Mouse (Mus musculus): ENCODE results near the gene Hoxc13.

Hoxc13 gene

GRCm38 (mm10) chr15:102921053-102922011, at the start of gene Hoxc13:
Gene Hoxc13, plus strand, starts transcription at chr15:102921103.
- DNase-seq (ENCODE audit: low read depth, low spot score) = no peak

DNA sequence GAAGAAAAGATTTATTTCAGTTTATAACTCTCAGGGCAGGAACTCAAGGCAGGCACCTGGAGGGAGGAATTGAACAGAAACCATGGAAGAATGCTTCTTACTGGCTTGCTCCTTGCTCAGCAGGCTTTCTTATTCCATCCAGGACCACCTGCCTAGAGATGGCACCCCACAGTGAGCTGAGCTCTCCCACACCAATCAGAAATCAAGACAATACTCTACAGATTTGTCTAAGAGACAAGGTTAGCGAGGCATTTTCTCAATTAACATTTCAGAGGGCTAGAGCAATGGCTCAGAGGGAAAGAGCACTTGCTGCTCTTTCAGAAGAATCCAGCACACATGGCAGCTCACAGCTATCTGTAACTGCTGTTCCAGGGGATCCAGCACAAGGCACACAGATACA, 35.1 kb upstream of the Hoxc13 start:
- DNase-seq (ENCODE audit: low read depth, low spot score) = no peak

- DNase-seq (ENCODE audit: low read depth, low spot score) = no peak
Observed at GRCm38 (mm10) chr15:102895115-102895514, 25.8 kb upstream of the Hoxc13 start.

DNA sequence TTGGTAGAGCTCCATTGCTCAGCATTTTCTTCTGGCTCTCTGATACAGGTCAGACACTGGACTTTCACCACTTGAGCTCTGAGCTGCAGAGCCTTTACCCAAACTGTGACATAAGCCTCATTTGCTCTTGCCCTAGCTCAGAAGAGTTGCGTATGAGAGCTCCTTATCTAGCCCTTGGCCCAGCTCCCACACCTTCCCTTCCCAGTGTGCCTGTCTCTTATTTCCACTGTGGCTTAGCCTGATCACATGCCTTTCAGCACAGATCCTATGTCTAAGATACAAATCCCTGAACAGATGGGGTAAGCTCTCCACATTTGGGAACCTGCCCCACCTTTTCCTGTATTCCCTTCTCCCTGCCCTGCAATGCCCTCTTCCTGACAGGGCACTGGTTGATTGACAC, 16.0 kb upstream of the Hoxc13 start:
- DNase-seq (ENCODE audit: low read depth, low spot score) = no peak

GRCm38 (mm10) chr15:102909536-102909935, 11.4 kb upstream of the Hoxc13 start:
- no peak for DNase-seq (ENCODE audit: low read depth, low spot score)

GRCm38 (mm10) chr15:102910038-102910437, 10.9 kb upstream of the Hoxc13 start:
- no peak for DNase-seq (ENCODE audit: low read depth, low spot score)

DNA sequence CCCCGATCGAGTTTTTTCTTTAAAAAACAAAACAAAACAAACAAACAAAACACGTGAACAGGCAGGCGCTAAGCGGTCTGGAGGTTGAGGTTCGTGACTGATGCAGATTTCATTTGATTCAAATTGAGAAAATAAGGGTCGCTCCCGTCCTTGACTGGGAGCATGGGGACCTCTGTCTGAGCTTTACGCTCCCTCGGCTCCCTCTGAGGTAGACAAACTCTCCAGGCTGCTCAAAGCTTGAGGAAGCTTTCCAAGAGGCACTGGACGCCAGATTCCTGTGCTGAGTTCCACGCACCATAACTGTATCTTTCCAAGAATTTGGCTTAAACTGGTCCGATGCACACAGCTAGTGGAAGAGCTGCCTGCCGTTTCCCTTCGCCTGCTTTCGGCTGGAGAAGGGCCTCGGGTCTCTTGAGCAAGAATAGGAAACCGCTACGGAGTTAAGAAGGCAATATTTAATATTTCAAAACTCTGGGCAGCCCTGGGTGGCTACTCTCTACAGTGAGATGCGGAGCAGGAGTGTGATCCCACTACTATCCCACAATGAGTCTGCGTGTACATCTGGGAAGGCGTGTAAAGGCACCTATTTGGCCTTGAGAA, 10.3 kb upstream of the Hoxc13 start:
- no peak for DNase-seq (ENCODE audit: low read depth, low spot score)

- no peak for DNase-seq (ENCODE audit: low read depth, low spot score)
Observed at GRCm38 (mm10) chr15:102913038-102913585, 7.8 kb upstream of the Hoxc13 start.

DNA sequence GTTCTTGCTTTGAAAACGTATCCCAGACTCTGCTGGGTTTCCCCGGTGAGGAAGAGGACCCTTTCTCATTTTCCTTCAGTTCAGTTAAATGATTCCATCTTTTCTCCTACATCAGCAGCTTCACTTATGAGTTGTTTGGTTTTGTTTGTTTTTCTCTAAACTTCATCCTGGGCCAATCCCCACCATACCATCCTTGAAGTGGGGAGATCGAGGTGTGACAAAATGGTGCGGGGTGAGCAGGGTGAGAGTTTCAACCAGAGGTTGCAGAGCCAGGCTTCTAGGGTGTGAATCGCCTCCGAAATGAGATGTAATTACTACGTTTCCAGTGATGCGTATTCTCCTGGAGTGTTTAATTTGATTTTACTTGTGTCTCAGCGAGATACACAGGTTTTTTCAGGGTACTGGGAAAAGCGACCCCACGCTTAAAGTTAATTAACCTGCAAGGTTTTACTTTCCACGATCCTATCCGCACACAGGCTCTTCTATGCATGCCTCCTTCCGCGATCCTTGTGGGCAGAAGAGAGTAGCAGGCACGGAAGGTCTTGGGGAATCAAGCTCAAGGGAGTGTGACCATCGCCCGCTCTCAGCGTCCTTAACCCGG, 2.8 kb upstream of the Hoxc13 start:
- no peak for DNase-seq (ENCODE audit: low read depth, low spot score)

DNA sequence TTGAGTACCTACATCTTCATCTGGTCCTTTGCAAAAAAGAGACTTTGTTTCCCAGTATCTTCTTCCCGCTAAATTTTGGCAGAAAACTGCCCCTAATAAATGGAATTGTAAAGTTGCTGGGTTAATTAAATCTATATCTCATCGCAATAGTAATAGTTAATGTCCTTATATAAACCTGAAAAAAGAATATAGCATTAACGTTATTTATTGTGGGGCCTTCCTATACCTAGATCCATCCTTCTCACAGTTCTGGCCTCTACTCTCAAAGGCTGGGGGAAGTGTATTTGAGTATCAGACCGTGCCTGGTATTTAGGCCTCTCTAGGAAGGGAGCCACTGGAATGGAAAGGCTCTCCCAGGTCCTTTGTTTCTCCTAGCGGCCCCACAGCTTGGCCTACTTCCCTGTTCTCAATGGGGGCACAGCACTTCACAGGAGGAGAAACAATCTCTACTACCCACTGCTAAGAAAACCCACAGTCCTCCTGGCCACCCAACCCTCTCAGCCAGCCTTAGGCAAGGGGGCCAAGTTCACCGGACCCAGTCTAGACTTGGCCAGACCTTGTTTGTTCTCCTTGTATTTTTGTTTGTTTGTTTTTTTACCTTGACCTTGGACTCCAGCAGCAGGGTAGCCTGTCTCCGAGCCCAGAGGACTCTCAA, 2.2 kb upstream of the Hoxc13 start:
- no peak for DNase-seq (ENCODE audit: low read depth, low spot score)

DNA sequence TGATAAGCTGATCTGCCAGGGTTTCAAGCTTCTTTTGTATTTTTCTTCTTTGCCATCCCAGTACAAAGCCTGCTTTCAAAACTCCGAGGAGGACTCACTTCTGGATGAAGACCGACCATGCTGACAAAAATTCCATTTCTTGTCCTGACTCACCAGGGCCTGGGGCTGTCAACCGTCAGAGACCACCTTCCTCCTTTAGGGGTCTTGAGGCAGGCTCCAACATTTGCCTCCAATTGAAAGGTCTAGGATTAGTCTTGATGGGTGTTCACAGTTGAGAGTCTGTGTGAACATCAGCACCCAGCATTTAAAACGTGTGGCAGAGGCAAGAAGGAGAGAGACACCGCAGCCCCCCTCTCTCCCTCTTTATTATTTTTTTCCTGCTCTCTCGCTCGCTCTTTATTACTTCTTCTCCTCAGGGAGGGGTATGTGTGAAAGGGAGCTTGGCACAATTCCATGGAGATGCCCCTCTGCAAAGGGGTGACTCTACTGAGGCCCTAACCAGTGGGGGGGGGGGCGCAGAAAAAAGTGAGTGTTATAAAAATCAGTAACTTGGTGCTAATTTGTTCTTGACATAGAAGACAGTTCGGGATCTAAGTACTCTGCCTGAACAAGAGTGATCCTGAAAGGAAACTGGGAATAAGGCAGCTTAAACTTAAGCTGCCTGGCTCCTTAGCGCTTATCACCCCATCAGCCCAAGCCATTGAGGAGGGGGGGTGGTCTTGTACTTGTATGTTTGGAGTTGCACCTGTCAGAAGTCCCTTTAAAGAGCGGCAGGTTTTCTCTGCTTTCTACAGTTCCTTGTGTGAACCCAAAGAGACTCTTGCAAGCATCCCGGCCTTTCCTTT, 1.3 kb upstream of the Hoxc13 start:
- DNase-seq (ENCODE audit: low read depth, low spot score) = no peak

GRCm38 (mm10) chr15:102920619-102921018, 284 bp upstream of the Hoxc13 start:
- no peak for DNase-seq (ENCODE audit: low read depth, low spot score)

- DNase-seq (ENCODE audit: low read depth, low spot score) = no peak
Observed at GRCm38 (mm10) chr15:102922012-102922362, 1.1 kb downstream of the Hoxc13 start.

- no peak for DNase-seq (ENCODE audit: low read depth, low spot score)
Observed at GRCm38 (mm10) chr15:102922636-102923500, 2.0 kb downstream of the Hoxc13 start.

GRCm38 (mm10) chr15:102927032-102927645, 6.2 kb downstream of the Hoxc13 start:
- DNase-seq (ENCODE audit: low read depth, low spot score) = no peak

DNA sequence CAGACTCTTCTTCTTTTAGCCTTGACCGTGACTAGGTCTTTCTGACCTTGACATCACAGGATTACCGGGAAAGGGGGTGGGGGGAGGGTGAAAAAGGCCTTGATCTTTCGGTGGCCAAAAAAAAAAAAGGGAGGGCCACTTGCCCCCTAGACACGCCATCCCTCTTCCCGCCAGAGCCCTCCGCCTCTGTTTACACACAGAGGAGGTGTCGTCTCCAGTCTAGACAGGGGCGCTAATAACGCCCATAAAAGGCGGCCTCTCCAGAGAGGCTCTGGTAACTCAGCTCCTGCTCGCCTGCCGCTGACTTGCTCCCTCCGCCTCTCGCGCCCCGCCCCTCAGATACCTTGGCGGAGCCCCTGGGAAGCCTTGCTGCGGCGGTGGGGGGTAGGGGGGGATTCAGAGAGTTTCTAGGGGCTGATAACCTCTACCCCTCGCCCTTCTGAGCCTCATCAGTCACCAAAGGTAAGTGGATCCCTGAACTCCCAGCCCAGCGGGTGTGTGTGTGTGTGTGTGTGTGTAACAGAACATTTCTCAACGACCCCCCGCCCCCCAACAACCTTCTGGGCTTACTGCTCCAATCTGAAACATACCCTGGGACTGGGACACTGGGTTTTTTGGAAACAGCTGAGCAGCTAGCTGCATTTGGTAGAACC, 10.9 kb downstream of the Hoxc13 start:
- no peak for DNase-seq (ENCODE audit: low read depth, low spot score)

GRCm38 (mm10) chr15:102934438-102934837, 13.5 kb downstream of the Hoxc13 start:
- no peak for DNase-seq (ENCODE audit: low read depth, low spot score)

- DNase-seq (ENCODE audit: low read depth, low spot score) = no peak
Observed at GRCm38 (mm10) chr15:102934897-102935296, 14.0 kb downstream of the Hoxc13 start.
